Mouse (Mus musculus) left cerebral cortex, postnatal 36 days (tissue): ENCODE results near the gene Aifm2. TPM values are rescaled to one million over a fixed set of nuclear protein-coding genes. Genes with fewer than 3 reads are reported as not detected.

Experiments
- DNase-seq, 2 experiments: peaks; one replicate each; pipeline ENCODE4 v3.0.0; 2021 to 2022; ENCODE audit warnings: low spot score in 2 of 2, mixed read lengths in 1 of 2
- intact Hi-C: fragments of 180-260 bp; cut with DNase I; formaldehyde crosslinking; loops from one replicate; pipeline ENCODE4 v1.15.1; 2025
- total RNA-seq, 2 experiments: library from RNA; stranded (reverse); gene quantifications; 2 replicates each; pipeline ENCODE4 v1.2.3; 2021

Aifm2 gene
- total RNA-seq, 2 experiments from 2014 or later, result 7.3 to 9.9 TPM

- DNase-seq, result no peak
- intact Hi-C loops, result no loop called here
Observed at GRCm38 (mm10) chr10:61714146-61714545, 917 bp upstream of the Aifm2 start.

- no peak for DNase-seq
- intact Hi-C loops, result no loop called here
Observed at GRCm38 (mm10) chr10:61715462-61715837, 387 bp downstream of the Aifm2 start.

- no peak for DNase-seq
- intact Hi-C loops, result no loop called here
Observed at GRCm38 (mm10) chr10:61715996-61716864, 1.2 kb downstream of the Aifm2 start.

- DNase-seq, result no peak
- intact Hi-C loops, result no loop called here
Observed at GRCm38 (mm10) chr10:61717406-61718296, 2.6 kb downstream of the Aifm2 start.

- intact Hi-C loops, result no loop called here
- no peak for DNase-seq
Observed at GRCm38 (mm10) chr10:61720331-61720730, 5.3 kb downstream of the Aifm2 start.

- intact Hi-C loops, result no loop called here
Observed at GRCm38 (mm10) chr10:61722215-61722614, 7.2 kb downstream of the Aifm2 start.

GRCm38 (mm10) chr10:61723271-61723670 lies 8.2 kb downstream of the Aifm2 start:
- intact Hi-C loops, result no loop called here
- DNase-seq, result no peak

More at GRCm38 (mm10) chr10:61722215-61722614, 7.2 kb downstream of the Aifm2 start:
- DNase-seq, result no peak

- intact Hi-C loops, result no loop called here
- no peak for DNase-seq
Observed at GRCm38 (mm10) chr10:61729181-61729580, 14.1 kb downstream of the Aifm2 start.

GRCm38 (mm10) chr10:61730171-61730570 lies 15.1 kb downstream of the Aifm2 start:
- no peak for DNase-seq
- intact Hi-C loops, result no loop called here

GRCm38 (mm10) chr10:61734377-61734776 lies 19.3 kb downstream of the Aifm2 start:
- intact Hi-C loops, result no loop called here
- no peak for DNase-seq

GRCm38 (mm10) chr10:61736671-61737078 lies 21.6 kb downstream of the Aifm2 start:
- DNase-seq, result peak; percentile 21 to 28
- intact Hi-C loops, result no loop called here

GRCm38 (mm10) chr10:61737537-61737936 lies 22.5 kb downstream of the Aifm2 start:
- DNase-seq, result no peak
- intact Hi-C loops, result no loop called here

- intact Hi-C loops, result no loop called here
- DNase-seq, result no peak
Observed at GRCm38 (mm10) chr10:61738126-61738525, 23.1 kb downstream of the Aifm2 start.

GRCm38 (mm10) chr10:61741306-61741705 lies 26.2 kb downstream of the Aifm2 start:
- intact Hi-C loops, result no loop called here

GRCm38 (mm10) chr10:61741873-61742272 lies 26.8 kb downstream of the Aifm2 start:
- DNase-seq, result no peak
- intact Hi-C loops, result no loop called here

More at GRCm38 (mm10) chr10:61741306-61741705, 26.2 kb downstream of the Aifm2 start:
- DNase-seq, result no peak

GRCm38 (mm10) chr10:61742336-61742735 lies 27.3 kb downstream of the Aifm2 start:
- no peak for DNase-seq
- intact Hi-C loops, result no loop called here

GRCm38 (mm10) chr10:61745133-61745532 lies 30.1 kb downstream of the Aifm2 start:
- DNase-seq, result no peak
- intact Hi-C loops, result no loop called here

GRCm38 (mm10) chr10:61747302-61747701 lies 32.2 kb downstream of the Aifm2 start:
- no peak for DNase-seq
- intact Hi-C loops, result no loop called here

- intact Hi-C loops, result no loop called here
- no peak for DNase-seq
Observed at GRCm38 (mm10) chr10:61750014-61750413, 35.0 kb downstream of the Aifm2 start.

- no peak for DNase-seq
- intact Hi-C loops, result no loop called here
Observed at GRCm38 (mm10) chr10:61751534-61752219, 36.6 kb downstream of the Aifm2 start.
